Mouse (Mus musculus) embryonic facial prominence, embryonic 14.5 days (tissue): ENCODE results near the gene Phf21a. TPM values are rescaled to one million over a fixed set of nuclear protein-coding genes. Genes with fewer than 3 reads are reported as not detected.

Source experiments
- ATAC-seq: fragments of 200-750 bp; cut with Nextera tagmentation; 2 replicates; pipeline ENCODE4 v1.8.0; 2017; ENCODE audit warnings: low read depth, moderate number of reproducible peaks, moderate TSS enrichment
- DNase-seq: peaks from one replicate; pipeline ENCODE4 v3.0.0-alpha.2; 2015; ENCODE audit warnings: low spot score
- H3K27ac ChIP-seq: fragments of 300-500 bp; sonication (generic); replicated peaks from 2 replicates; pipeline ENCODE4 v1.5.1; 2014; ENCODE audit warnings: low read depth, mild to moderate bottlenecking, low read length, moderate library complexity
- H3K27me3 ChIP-seq: fragments of 300-500 bp; sonication (generic); replicated peaks from 2 replicates; pipeline ENCODE4 v1.6.1; 2014; ENCODE audit warnings: low read length; ENCODE audit not compliant: control insufficient read depth, insufficient read depth
- H3K36me3 ChIP-seq: fragments of 300-500 bp; sonication (generic); 2 replicates; pipeline ENCODE4 v1.6.1; 2014; ENCODE audit warnings: low read length, mixed read lengths; ENCODE audit not compliant: control insufficient read depth, insufficient read depth
- H3K4me1 ChIP-seq: fragments of 300-500 bp; sonication (generic); 2 replicates; pipeline ENCODE4 v1.6.1; 2014; ENCODE audit warnings: antibody characterized with exemption, low read length; ENCODE audit not compliant: control insufficient read depth, insufficient read depth
- H3K4me2 ChIP-seq: fragments of 300-500 bp; sonication (generic); 2 replicates; pipeline ENCODE4 v1.6.1; 2014; ENCODE audit warnings: low read depth, mild to moderate bottlenecking, low read length, moderate library complexity, mixed read lengths
- H3K4me3 ChIP-seq: fragments of 300-500 bp; sonication (generic); 2 replicates; pipeline ENCODE4 v1.5.1; 2014; ENCODE audit warnings: low read depth, mild to moderate bottlenecking, low read length
- H3K9ac ChIP-seq: fragments of 300-500 bp; sonication (generic); 2 replicates; pipeline ENCODE4 v1.6.1; 2014; ENCODE audit warnings: low read depth, mild to moderate bottlenecking, low read length, moderate library complexity, mixed read lengths
- H3K9me3 ChIP-seq: fragments of 300-500 bp; sonication (generic); 2 replicates; pipeline ENCODE4 v1.6.1; 2016; ENCODE audit warnings: low read length; ENCODE audit not compliant: control insufficient read depth
- WGBS: fragments of 180-500 bp; shearing (Covaris S2); extraction: QIAGEN DNeasy Blood & Tissue Kit; methylation state at CpG from one replicate; pipeline ENCODE4 v1.1.7; 2014; 5-methylcytosine and 5-hydroxymethylcytosine counted together
- polyA plus RNA-seq: library from polyadenylated mRNA; unstranded; fragments of >200 nt; fragmentation: Nextera tagmentation; extraction: Ambion mirVana; gene quantifications from 2 replicates; pipeline ENCODE4 v1.2.1, GENCODE M21; 2014

Phf21a gene
- polyA plus RNA-seq, 1 experiment from 2014 or later, result 24.8 TPM

DNA sequence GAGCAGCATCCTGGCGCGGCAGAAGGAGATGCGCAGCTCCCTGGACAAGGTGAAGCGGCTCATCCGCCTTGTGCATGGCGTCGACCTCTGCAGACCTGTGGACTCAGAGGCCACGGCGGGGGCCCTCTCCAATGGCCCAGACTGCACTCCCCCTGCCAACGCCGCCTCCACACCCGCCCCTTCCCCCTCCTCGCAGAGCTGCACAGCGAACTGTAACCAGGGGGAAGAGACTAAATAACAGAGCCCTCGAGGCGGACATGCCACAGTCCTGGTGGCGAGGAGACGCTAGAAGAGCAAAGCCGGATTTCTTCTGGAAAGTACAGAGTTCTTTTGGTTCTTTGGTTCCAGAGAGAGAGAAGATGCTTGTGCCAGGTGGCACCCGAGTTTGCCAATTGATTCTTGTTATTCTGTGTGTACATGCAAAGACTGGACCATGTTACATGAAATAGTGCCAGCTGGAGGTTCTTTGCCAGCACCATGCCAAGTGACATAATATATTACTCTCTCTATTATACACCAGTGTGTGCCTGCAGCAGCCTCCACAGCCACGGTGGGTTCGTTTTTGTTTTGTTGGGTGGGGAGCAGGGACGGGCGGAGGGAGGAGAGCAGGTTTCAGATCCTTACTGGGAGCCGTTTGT is 267.4 kb downstream of the Phf21a start:
- Histone ChIP-seq H3K4me3 (no peak overlapping the region), H3K36me3 (peaks cover 72% of the 10 kb centered on the region), H3K9ac (no peak overlapping the region), H3K4me2 (no peak overlapping the region), H3K9me3 (no peaks in the 10 kb centered on the region), H3K4me1 (no peaks in the 10 kb centered on the region), H3K27ac (no peak overlapping the region), H3K27me3 (no peaks in the 10 kb centered on the region)
- no peak for ATAC-seq
- WGBS, result 75% methylated on average over 23 of the region's 25 CpGs
- DNase-seq, result no peak

DNA sequence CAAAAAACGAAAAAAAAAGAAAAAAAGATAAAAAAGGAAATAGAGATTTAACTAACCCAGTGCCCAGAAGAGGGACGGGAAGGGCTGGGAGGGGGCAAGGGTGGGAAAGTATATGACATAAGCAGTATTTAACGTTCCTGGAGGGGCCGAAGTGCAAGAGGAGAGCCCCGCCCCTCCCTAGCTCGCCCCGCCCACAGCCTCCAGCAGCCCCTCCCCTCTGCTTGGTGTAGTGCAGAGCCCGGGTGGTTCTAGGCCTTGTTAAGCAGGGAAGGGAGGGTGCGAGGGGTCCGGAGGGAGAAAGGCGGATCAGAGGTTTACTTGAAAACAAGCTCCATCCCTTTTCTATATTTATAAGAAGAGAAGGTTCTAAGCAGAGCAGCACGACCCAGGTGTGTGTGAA is 268.0 kb downstream of the Phf21a start:
- H3K27me3 ChIP-seq, result no peaks in the 10 kb centered on the region
- H3K36me3 ChIP-seq, result peaks cover 72% of the 10 kb centered on the region
- no peak overlapping the region for H3K4me3 ChIP-seq
- ATAC-seq, result no peak
- H3K4me1 ChIP-seq, result no peaks in the 10 kb centered on the region
- no peak overlapping the region for H3K27ac ChIP-seq
- WGBS, result 32% methylated on average over 12 of the region's 12 CpGs
- no peak for DNase-seq
- no peak overlapping the region for H3K9ac ChIP-seq
- H3K4me2 ChIP-seq, result no peak overlapping the region
- no peaks in the 10 kb centered on the region for H3K9me3 ChIP-seq

DNA sequence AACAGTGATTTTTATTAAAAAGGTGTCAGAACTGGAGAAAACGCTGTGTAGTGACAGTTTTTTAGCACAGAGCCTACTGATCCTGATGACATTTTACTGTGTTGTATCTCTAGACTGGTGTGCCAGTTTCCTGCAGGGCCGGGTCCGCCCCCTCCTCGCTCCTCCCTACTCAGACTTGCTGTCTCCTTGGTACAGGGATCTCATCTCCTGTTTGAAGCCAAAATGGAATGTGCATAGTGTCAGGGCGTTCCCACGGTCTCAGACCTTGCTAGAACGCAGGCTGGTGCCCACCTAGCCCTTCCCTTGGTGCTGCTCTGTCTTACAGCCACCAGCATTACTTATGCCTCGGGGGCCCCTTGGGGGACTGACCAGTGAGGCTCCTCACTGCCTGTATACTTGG is 268.9 kb downstream of the Phf21a start:
- no peak for ATAC-seq

DNA sequence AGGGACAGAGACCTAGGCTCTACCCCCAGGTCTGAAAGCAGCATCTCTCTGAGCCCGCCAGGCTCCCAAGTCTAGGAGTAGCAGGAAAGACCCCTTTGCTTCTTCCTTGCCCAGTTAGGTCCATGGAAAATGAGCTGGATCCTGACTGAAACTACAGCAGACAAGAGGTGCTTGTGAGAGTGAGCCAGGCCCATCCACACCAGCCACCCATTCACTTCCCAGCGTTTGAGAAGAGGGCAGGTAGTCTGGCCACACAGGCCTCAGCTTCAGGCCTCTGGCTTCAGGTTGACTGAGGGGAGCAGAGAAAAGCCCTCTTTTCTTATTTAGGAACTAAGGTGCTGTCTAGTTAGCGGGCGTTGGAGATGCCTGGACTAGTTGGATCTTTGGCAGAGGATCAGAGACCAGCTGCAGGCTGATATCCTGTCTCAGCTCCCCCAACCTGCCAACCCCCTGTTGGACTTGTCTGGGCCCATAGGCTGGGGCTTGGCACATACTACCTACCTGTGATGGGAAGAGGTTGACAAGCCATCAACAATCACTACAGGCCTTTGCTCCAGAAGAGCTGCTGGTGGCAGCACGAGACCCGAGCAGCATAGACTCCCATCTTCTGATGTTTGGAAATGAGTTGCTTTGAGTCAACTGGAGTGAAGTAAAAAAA is 269.8 kb downstream of the Phf21a start:
- Histone ChIP-seq H3K9me3 (no peaks in the 10 kb centered on the region), H3K9ac (no peak overlapping the region), H3K4me3 (no peak overlapping the region), H3K27ac (peak overlapping the region; percentile 48; the same call in 1 of the 2 replicates), H3K4me2 (no peak overlapping the region), H3K27me3 (no peaks in the 10 kb centered on the region), H3K4me1 (no peaks in the 10 kb centered on the region), H3K36me3 (peaks cover 58% of the 10 kb centered on the region)
- peak; percentile 67 for DNase-seq
- WGBS, result 92% methylated on average over 6 of the region's 6 CpGs
- ATAC-seq, result peak; percentile 64; the same call in 1 of the 2 replicates

More for the DNA sequence above, 268.9 kb downstream of the Phf21a start:
- Histone ChIP-seq H3K4me3 (no peak overlapping the region), H3K27ac (peak overlapping the region; percentile 48; the same call in 1 of the 2 replicates), H3K9me3 (no peaks in the 10 kb centered on the region), H3K4me2 (no peak overlapping the region), H3K4me1 (no peaks in the 10 kb centered on the region), H3K27me3 (no peaks in the 10 kb centered on the region), H3K36me3 (peaks cover 67% of the 10 kb centered on the region), H3K9ac (no peak overlapping the region)
- WGBS, result 81% methylated on average over 8 of the region's 8 CpGs
- no peak for DNase-seq

DNA sequence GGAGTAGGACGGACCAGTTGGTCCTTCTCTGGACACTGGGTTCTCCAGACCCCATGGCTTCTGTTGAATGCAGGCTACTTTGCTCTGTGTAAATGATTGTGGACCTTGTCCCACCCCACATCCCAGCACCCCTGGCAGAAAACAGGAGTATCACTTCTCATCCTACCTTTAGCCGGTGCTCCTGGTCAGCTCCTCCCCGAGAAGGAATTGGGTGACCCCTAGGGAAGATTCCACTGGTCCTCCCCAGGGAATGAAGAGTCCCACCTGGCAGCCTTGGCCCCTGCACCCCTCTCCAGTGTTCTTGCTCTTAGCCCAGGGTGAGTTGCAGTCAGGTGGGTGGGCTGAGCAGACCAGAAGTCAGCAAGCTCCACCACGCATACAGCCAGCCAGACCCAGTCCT is 271.2 kb downstream of the Phf21a start:
- H3K27ac ChIP-seq, result no peak overlapping the region
- H3K4me2 ChIP-seq, result no peak overlapping the region
- H3K27me3 ChIP-seq, result no peaks in the 10 kb centered on the region
- H3K9ac ChIP-seq, result no peak overlapping the region
- no peaks in the 10 kb centered on the region for H3K9me3 ChIP-seq
- H3K4me3 ChIP-seq, result no peak overlapping the region
- 73% methylated on average over 4 of the region's 4 CpGs for WGBS
- DNase-seq (no peak), ATAC-seq (no peak)
- no peaks in the 10 kb centered on the region for H3K4me1 ChIP-seq
- H3K36me3 ChIP-seq, result peaks cover 44% of the 10 kb centered on the region

DNA sequence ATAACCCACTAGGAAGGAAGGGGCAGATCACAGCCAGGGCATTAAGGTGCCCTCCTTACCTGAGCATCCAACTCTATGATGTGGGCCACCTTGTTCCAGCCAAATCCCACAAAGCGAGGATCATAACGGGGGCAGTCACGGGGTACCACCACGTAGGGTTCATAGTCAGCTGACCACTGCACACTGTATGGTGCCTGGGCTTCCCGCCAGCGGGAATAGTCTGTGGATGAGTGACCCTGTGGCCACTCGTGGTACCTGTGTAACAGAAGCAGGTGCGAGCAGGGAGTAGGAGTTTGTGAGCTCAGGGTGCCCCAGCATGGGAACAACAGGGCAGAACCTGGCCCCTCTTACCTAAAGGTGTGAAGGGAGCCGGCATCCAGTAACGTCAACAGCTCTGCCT is 272.7 kb downstream of the Phf21a start:
- Histone ChIP-seq H3K27me3 (peaks cover 8% of the 10 kb centered on the region), H3K4me3 (no peak overlapping the region), H3K27ac (no peak overlapping the region), H3K4me1 (peaks cover 6% of the 10 kb centered on the region), H3K36me3 (peaks cover 29% of the 10 kb centered on the region), H3K9ac (no peak overlapping the region), H3K9me3 (no peaks in the 10 kb centered on the region), H3K4me2 (no peak overlapping the region)
- ATAC-seq, result no peak
- 89% methylated on average over 10 of the region's 10 CpGs for WGBS
- DNase-seq, result no peak

DNA sequence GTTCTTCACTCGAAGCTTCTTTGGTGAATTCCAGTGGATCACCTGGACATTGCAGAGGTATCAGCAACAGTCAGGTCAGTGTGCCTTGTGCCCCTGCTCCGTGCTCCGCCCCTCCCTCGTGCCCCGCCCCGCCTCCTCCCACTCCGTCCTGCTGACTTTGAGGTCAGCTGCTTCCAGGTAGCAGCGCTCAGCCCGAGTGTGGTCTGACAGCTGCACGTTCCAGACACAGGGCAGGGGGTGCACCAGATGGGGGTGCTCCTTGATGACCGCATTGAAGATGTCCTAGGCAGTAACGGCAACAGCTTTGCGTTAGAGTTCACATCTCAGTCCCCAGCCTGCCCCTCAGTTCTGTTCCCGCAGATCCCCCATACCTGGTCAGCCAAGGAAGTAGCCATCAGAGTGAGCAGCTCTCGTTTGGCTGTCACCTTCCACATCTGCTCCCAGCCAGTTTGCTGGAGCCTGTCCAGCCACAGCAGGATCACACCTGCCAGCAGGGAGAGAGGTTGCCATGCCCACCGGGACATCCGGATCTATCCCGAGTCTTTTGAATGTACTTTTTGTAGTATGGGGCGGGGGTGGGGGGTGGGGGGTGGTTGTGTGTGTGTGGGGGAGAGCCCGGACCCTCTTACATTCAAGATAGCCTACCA is 274.6 kb downstream of the Phf21a start:
- ATAC-seq, result no peak
- H3K36me3 ChIP-seq, result peaks cover 17% of the 10 kb centered on the region; the same call in 1 of the 2 replicates
- no peak overlapping the region for H3K4me3 ChIP-seq
- peaks cover 19% of the 10 kb centered on the region for H3K4me1 ChIP-seq
- H3K9ac ChIP-seq, result no peak overlapping the region
- H3K27me3 ChIP-seq, result peaks cover 17% of the 10 kb centered on the region
- no peak overlapping the region for H3K4me2 ChIP-seq
- H3K27ac ChIP-seq, result no peak overlapping the region
- no peaks in the 10 kb centered on the region for H3K9me3 ChIP-seq
- no peak for DNase-seq
- 35% methylated on average over 20 of the region's 20 CpGs for WGBS

DNA sequence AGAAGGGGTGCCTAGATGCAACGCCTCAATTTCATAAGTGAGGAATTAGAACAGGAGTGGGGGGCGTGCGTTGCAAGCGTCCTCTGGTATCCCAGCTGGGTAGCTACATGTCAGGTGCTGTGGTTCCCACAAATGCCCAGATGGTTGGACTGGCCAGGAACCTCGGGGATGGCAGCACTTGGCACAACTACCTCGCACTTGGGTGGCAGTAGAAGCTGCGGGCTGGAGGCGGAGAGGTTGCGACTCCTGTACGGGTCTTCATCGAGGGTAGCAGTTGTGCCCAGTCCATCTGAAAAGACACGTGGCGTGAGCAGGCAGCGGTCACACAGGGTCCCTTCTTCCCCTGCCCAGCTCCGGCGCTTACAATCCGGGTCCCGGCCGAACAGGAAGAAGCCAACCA is 277.5 kb downstream of the Phf21a start:
- Histone ChIP-seq H3K9me3 (no peaks in the 10 kb centered on the region), H3K9ac (peak overlapping the region; percentile 61), H3K27me3 (peaks cover 17% of the 10 kb centered on the region), H3K27ac (no peak overlapping the region), H3K4me3 (peak overlapping the region; percentile 46), H3K4me2 (peak overlapping the region; percentile 88), H3K36me3 (no peaks in the 10 kb centered on the region), H3K4me1 (peaks cover 23% of the 10 kb centered on the region)
- DNase-seq (no peak), ATAC-seq (no peak)
- WGBS, result 25% methylated on average over 11 of the region's 19 CpGs
